ENCODE assay signal across 9 mouse cellular contexts in genomic region chr9:69454691-69455090, GRCm38 (mm10). TPM values are rescaled to one million over a fixed set of nuclear protein-coding genes. Genes with fewer than 3 reads are reported as not detected.
DNase-seq lines count a peak whose midpoint lies in the region; ATAC-seq and TF ChIP-seq lines count a peak whose summit lies in the region.
"Had no signal": no experiment of that assay in that cellular context is flagged by ENCODE, and none has a peak within 500 bp of the region (broad histone marks: within the 10 kb centered on the region; RNA-seq: fewer than 3 reads in every experiment).

No protein-coding gene starts in this region.

- peak overlapping the region; percentile 94 for H3K4me3 ChIP-seq in heart, postnatal 0 days (ENCODE audit: low read depth, low read length)
- H3K4me3 ChIP-seq in G1E (ENCODE audit: low read depth, low read length), result peak overlapping the region; percentile 75; the same call in 1 of the 2 replicates
- peak overlapping the region; percentile 39 for H3K4me3 ChIP-seq in forebrain, postnatal 0 days (ENCODE audit: low read depth, low read length)
- peak overlapping the region; percentile 56 to 60; a peak in 2 of 4 replicates for H3K4me3 ChIP-seq in liver, embryonic 14.5 days (ENCODE audit: insufficient read depth in 1 of 2, low read depth in 2 of 2, low read length in 2 of 2)

- H3K36me3 ChIP-seq in heart, postnatal 0 days (replicated peaks; ENCODE audit: control insufficient read depth, insufficient read depth, low read length), result no peaks in the 10 kb centered on the region; the same call in 1 of the 2 replicates
- peaks cover 39% of the 10 kb centered on the region for H3K36me3 ChIP-seq in G1E (replicated peaks)
- H3K36me3 ChIP-seq in forebrain, postnatal 0 days (ENCODE audit: insufficient read depth), result no peaks in the 10 kb centered on the region
- H3K36me3 ChIP-seq in liver, embryonic 14.5 days (replicated peaks; ENCODE audit: control insufficient read depth, insufficient read depth, low read depth), result no peaks in the 10 kb centered on the region

- H3K9me3 ChIP-seq in heart, postnatal 0 days (replicated peaks; ENCODE audit: control insufficient read depth, low read length), result no peaks in the 10 kb centered on the region
- H3K9me3 ChIP-seq in G1E (replicated peaks), result no peaks in the 10 kb centered on the region
- no peaks in the 10 kb centered on the region for H3K9me3 ChIP-seq in forebrain, postnatal 0 days (ENCODE audit: low read length)
- no peaks in the 10 kb centered on the region for H3K9me3 ChIP-seq in liver, embryonic 14.5 days (ENCODE audit: control insufficient read depth, low read length)

- no peak for DNase-seq in heart, postnatal 0 days (ENCODE audit: low spot score)
- DNase-seq in heart, postnatal 36 days, result no peak
- no peak for DNase-seq in G1E (ENCODE audit: low spot score)
- no peak for DNase-seq in forebrain, postnatal 0 days
- DNase-seq in liver, embryonic 14.5 days (ENCODE audit: low read depth in 3 of 3, low spot score in 3 of 3), result no peak
- no peak for DNase-seq in cerebellum, adult 9-10 months
- DNase-seq in frontal cortex, postnatal 36 days (ENCODE audit: low spot score in 2 of 2), result no peak
- DNase-seq: cerebellum, postnatal 14 days had no signal

- no peak for TF ChIP-seq CTCF in heart, postnatal 0 days (IDR thresholded peaks at IDR 0.05; ENCODE audit: low read depth)
- TF ChIP-seq CTCF in G1E (IDR thresholded peaks at IDR 0.05; ENCODE audit: low read depth, low read length), result no peak
- no peak for TF ChIP-seq CTCF in forebrain, postnatal 0 days (IDR thresholded peaks at IDR 0.05; ENCODE audit: low read depth)
- no peak for TF ChIP-seq CTCF in liver, embryonic 14.5 days (IDR thresholded peaks at IDR 0.05; ENCODE audit: low read depth)

- intact Hi-C loops in heart, postnatal 36 days (cut with DNase I), result no loop called here

- H3K27ac ChIP-seq in heart, postnatal 0 days (ENCODE audit: low read depth), result peak overlapping the region; percentile 95
- H3K27ac ChIP-seq in forebrain, postnatal 0 days (ENCODE audit: low read depth, low read length), result no peak overlapping the region
- no peak overlapping the region for H3K27ac ChIP-seq in liver, embryonic 14.5 days

- peak overlapping the region; percentile 89 for H3K9ac ChIP-seq in heart, postnatal 0 days (replicated peaks; ENCODE audit: low read depth, low read length)
- no peak overlapping the region for H3K9ac ChIP-seq in forebrain, postnatal 0 days
- H3K9ac ChIP-seq in liver, embryonic 14.5 days (replicated peaks), result no peak overlapping the region

- no peaks in the 10 kb centered on the region for H3K27me3 ChIP-seq in heart, postnatal 0 days (ENCODE audit: control insufficient read depth, insufficient read depth, low read length)
- peaks cover 2% of the 10 kb centered on the region; the same call in 1 of the 2 replicates for H3K27me3 ChIP-seq in G1E (ENCODE audit: insufficient read depth, low read length)
- H3K27me3 ChIP-seq in forebrain, postnatal 0 days (ENCODE audit: insufficient read depth, low read length), result peaks cover 11% of the 10 kb centered on the region
- H3K27me3 ChIP-seq in liver, embryonic 14.5 days (ENCODE audit: control insufficient read depth, insufficient read depth, low read length), result no peaks in the 10 kb centered on the region

- peaks cover 50% of the 10 kb centered on the region for H3K4me1 ChIP-seq in heart, postnatal 0 days (ENCODE audit: control insufficient read depth, insufficient read depth)
- H3K4me1 ChIP-seq in G1E (ENCODE audit: insufficient read depth, low read depth, low read length), result peaks cover 78% of the 10 kb centered on the region
- H3K4me1 ChIP-seq in forebrain, postnatal 0 days (ENCODE audit: insufficient read depth), result peaks cover 10% of the 10 kb centered on the region; the same call in 1 of the 2 replicates
- peaks cover 0 to 35% of the 10 kb centered on the region in 2 experiments; a peak in 3 of 4 replicates for H3K4me1 ChIP-seq in liver, embryonic 14.5 days (replicated peaks; ENCODE audit: control insufficient read depth in 2 of 2, insufficient read depth in 2 of 2, low read length in 1 of 2)

- ATAC-seq in heart, postnatal 0 days (ENCODE audit: insufficient read depth, low read depth), result no peak
- no peak for ATAC-seq in G1E (ENCODE audit: extremely low read depth, insufficient number of reproducible peaks, low FRiP score, poor library complexity, severe bottlenecking)
- no peak for ATAC-seq in forebrain, postnatal 0 days
- ATAC-seq in liver, embryonic 14.5 days (ENCODE audit: insufficient read depth), result no peak
- ATAC-seq in megakaryocyte-erythroid progenitor cell, adult 5-6 weeks (replicated peaks; ENCODE audit: low FRiP score, low TSS enrichment, poor library complexity, severe bottlenecking), result no peak

- H3K4me2 ChIP-seq in heart, postnatal 0 days (ENCODE audit: low read depth, low read length), result peak overlapping the region; percentile 76
- peak overlapping the region; percentile 75; the same call in 1 of the 2 replicates for H3K4me2 ChIP-seq in forebrain, postnatal 0 days (ENCODE audit: low read depth)
- peak overlapping the region; percentile 55 for H3K4me2 ChIP-seq in liver, embryonic 14.5 days (ENCODE audit: low read depth)

- TF ChIP-seq EP300 in heart, postnatal 0 days (IDR thresholded peaks at IDR 0.05; ENCODE audit: low read depth), result no peak
- no peak for TF ChIP-seq EP300 in liver, embryonic 14.5 days (IDR thresholded peaks at IDR 0.05; ENCODE audit: low read depth)

- WGBS in heart, postnatal 0 days, result 24% methylated on average over 4 of the region's 4 CpGs
- 65% methylated on average over 4 of the region's 4 CpGs for WGBS in forebrain, postnatal 0 days
- 35% methylated on average over 4 of the region's 4 CpGs for WGBS in liver, embryonic 14.5 days (ENCODE audit: insufficient replicate concordance)

RNA-seq across cellular contexts. Expression of gene Anxa2, which starts 1.3 kb away (rescaled TPM):
- 367 and 369 TPM in 2 replicates for total RNA-seq in heart, postnatal 0 days (2014; rRNA removed; ENCODE audit: low replicate concordance)
- 268 and 280 TPM in 2 replicates for polyA plus RNA-seq in heart, postnatal 0 days (2015; fragmentation: Nextera tagmentation; extraction: Ambion mirVana)
- 10 to 100 TPM; 74.2 to 98.2 TPM for total RNA-seq in heart, postnatal 36 days (2021)
- total RNA-seq in G1E (2014; fragmentation: Nextera tagmentation) (19.3 and 27.3 TPM in 2 replicates), G1E (2017) (56.9 and 63.3 TPM in 2 replicates)
- 5.6 and 7.3 TPM in 2 replicates for polyA plus RNA-seq in G1E (2012)
- 49.2 and 68.4 TPM in 2 replicates for total RNA-seq in forebrain, postnatal 0 days (2014; rRNA removed)
- 62.8 and 66.3 TPM in 2 replicates for polyA plus RNA-seq in forebrain, postnatal 0 days (2015; fragmentation: Nextera tagmentation; extraction: Ambion mirVana)
- polyA plus RNA-seq in liver, embryonic 14.5 days (2012; rRNA removed), result 49.7 and 65.6 TPM in 2 replicates
- polyA plus RNA-seq in liver, embryonic 14.5 days (2014; fragmentation: Nextera tagmentation; extraction: Ambion mirVana), result 88.3 and 99.8 TPM in 2 replicates
- 5.0 and 20.7 TPM in 2 replicates for total RNA-seq in megakaryocyte-erythroid progenitor cell, adult 5-6 weeks (2014; fragmentation: Nextera tagmentation)
- 14.2 and 15.8 TPM in 2 replicates for total RNA-seq in megakaryocyte-erythroid progenitor cell, adult 5-6 weeks (2017)

RNA-seq across cellular contexts. Expression of gene Ice2, which starts 57.0 kb away (rescaled TPM):
- 5.9 and 9.1 TPM in 2 replicates for total RNA-seq in heart, postnatal 0 days (2014; rRNA removed; ENCODE audit: low replicate concordance)
- polyA plus RNA-seq in heart, postnatal 0 days (2015; fragmentation: Nextera tagmentation; extraction: Ambion mirVana), result 6.4 and 6.5 TPM in 2 replicates
- 1 to 10 TPM; 5.9 to 6.5 TPM for total RNA-seq in heart, postnatal 36 days (2021)
- total RNA-seq in G1E (2014; fragmentation: Nextera tagmentation) (44.6 and 44.9 TPM in 2 replicates), G1E (2017) (22.8 and 29.1 TPM in 2 replicates)
- polyA plus RNA-seq in G1E (2012), result 0.99 TPM in 2 replicates
- total RNA-seq in forebrain, postnatal 0 days (2014; rRNA removed), result 9.8 and 12.9 TPM in 2 replicates
- polyA plus RNA-seq in forebrain, postnatal 0 days (2015; fragmentation: Nextera tagmentation; extraction: Ambion mirVana), result 5.6 and 7.0 TPM in 2 replicates
- 2.4 and 4.0 TPM in 2 replicates for polyA plus RNA-seq in liver, embryonic 14.5 days (2012; rRNA removed)
- 6.7 and 6.8 TPM in 2 replicates for polyA plus RNA-seq in liver, embryonic 14.5 days (2014; fragmentation: Nextera tagmentation; extraction: Ambion mirVana)
- 35.4 and 39.1 TPM in 2 replicates for total RNA-seq in megakaryocyte-erythroid progenitor cell, adult 5-6 weeks (2014; fragmentation: Nextera tagmentation)
- 27.5 and 31.1 TPM in 2 replicates for total RNA-seq in megakaryocyte-erythroid progenitor cell, adult 5-6 weeks (2017)

Comparison
In these comparisons a context has a peak if more than half of its experiments do, and no peak if none do; other contexts are left out.
1. H3K4me3 ChIP-seq: peak in every context shown above with its lines; median percentile 94 in heart, postnatal 0 days; 75 in G1E; 58 in liver, embryonic 14.5 days; 39 in forebrain, postnatal 0 days.